Mouse (Mus musculus): ENCODE data around the gene Snrpd3. TPM values are rescaled to one million over a fixed set of nuclear protein-coding genes. Genes with fewer than 3 reads are reported as not detected.
"Not testable (repeated sequence)": the region's sequence is repeated elsewhere in the genome, so short reads cannot be mapped to it uniquely, and the experiment has no call there.

Snrpd3 gene
- polyA plus RNA-seq, 1 experiment from 2014 or later: 203 TPM

- in situ Hi-C loops (cut with MboI; ENCODE audit: low pct_unique_long_range_greater_than_20kb): no loop called here
- no peak for DNase-seq (ENCODE audit: low read depth, low spot score)
- no peaks in the 10 kb centered on the region for H3K27me3 ChIP-seq
- no peak for ATAC-seq
- ChIA-PET CTCF (interaction anchor here (1.7 kb wide), 1 partner anchor 9 kb away, joined by 5 read pairs; no protein-coding TSS in a partner anchor), POLR2A (no interaction called here)
- no peak for TF ChIP-seq CTCF (IDR thresholded peaks at IDR 0.05)
Observed at GRCm38 (mm10) chr10:75565436-75565835, 48.1 kb downstream of the Snrpd3 start.

DNA sequence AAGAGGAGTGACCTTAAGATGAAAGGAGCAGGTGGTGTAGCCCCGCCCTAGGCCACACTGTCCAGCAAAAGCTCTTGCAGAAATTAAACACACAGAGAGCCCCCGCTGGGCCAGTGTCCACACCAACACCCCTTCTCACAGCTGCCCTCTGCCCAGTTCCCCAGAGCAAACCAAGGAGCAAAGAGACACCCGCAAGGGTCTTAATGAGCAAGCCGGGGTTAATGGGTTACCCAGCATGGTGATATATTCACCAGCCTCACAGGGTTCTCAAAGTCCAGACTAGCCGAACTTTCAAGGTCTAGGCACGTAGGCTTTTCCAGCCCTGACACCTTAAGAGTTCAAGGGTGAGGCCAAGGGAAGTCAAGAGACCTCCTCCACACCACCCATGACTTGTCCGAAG lies 48.6 kb downstream of the Snrpd3 start:
- ATAC-seq (no peak), DNase-seq (ENCODE audit: low read depth, low spot score) (no peak)
- POLR2A ChIA-PET: no interaction called here
- TF ChIP-seq CTCF (IDR thresholded peaks at IDR 0.05): no peak
- H3K27me3 ChIP-seq: no peaks in the 10 kb centered on the region
- CTCF ChIA-PET: interaction anchor here (1.7 kb wide), 1 partner anchor 9 kb away, joined by 5 read pairs; no protein-coding TSS in a partner anchor
- in situ Hi-C loops (cut with MboI; ENCODE audit: low pct_unique_long_range_greater_than_20kb): no loop called here

DNA sequence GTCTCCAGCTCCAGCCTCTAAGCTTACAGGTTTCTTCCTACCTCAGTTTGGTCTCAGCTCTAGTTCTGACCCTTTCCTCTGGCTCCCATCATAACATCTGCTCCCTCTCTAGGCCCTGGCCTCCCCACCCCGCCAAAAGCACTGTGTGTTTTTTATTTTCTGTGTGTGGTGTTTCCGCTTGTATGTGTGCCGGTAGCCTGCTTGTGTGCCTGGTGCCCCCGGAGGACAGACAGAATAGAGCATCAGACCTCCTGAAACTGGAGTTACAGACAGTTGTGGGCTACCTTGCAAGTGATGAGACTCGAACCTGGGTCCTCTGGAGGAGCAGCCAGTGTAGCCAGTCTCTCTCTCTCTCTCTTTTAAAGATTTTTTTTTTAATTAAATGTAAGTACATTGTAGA lies 49.0 kb downstream of the Snrpd3 start:
- ChIA-PET CTCF (interaction anchor here (1.7 kb wide), 1 partner anchor 10 kb away, joined by 5 read pairs; no protein-coding TSS in a partner anchor), POLR2A (no interaction called here)
- H3K27me3 ChIP-seq: no peaks in the 10 kb centered on the region
- in situ Hi-C loops (cut with MboI; ENCODE audit: low pct_unique_long_range_greater_than_20kb): no loop called here
- no peak for DNase-seq (ENCODE audit: low read depth, low spot score)
- TF ChIP-seq CTCF (IDR thresholded peaks at IDR 0.05): no peak
- ATAC-seq: no peak

- POLR2A ChIA-PET: interaction anchor here (0.6 kb wide), 1 partner anchor 21 kb away, joined by 3 read pairs; no protein-coding TSS in a partner anchor
- H3K27me3 ChIP-seq; in situ Hi-C loops (cut with MboI; ENCODE audit: low pct_unique_long_range_greater_than_20kb); ATAC-seq; CTCF ChIA-PET; DNase-seq (ENCODE audit: low read depth, low spot score): not testable (repeated sequence)
Observed at GRCm38 (mm10) chr10:75566765-75567164, 49.4 kb downstream of the Snrpd3 start.

- ChIA-PET CTCF (no interaction called here), POLR2A (no interaction called here)
- in situ Hi-C loops (cut with MboI; ENCODE audit: low pct_unique_long_range_greater_than_20kb): no loop called here
- no peak for TF ChIP-seq CTCF (IDR thresholded peaks at IDR 0.05)
- ATAC-seq: no peak
- no peaks in the 10 kb centered on the region for H3K27me3 ChIP-seq
- no peak for DNase-seq (ENCODE audit: low read depth, low spot score)
Observed at GRCm38 (mm10) chr10:75568029-75568428, 50.7 kb downstream of the Snrpd3 start.

DNA sequence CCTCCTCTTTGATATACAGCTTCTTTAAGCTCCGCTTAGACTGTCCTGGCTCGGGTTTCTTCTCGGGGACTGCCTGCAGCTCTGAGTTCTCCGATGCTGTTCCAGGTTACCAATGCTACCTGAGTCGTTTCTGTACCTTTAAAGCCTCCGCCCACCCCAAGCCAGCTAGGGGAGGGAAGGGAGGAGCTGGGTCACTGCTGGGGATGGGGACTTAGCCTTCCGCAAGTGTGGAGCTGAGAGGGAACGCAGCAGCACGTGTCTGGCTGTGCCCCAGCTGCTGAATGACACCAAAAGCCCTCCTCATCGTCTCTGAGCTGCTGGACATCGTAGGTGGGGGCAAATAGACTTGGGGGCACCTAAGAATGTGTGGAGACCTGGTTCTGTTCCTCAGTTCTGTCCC lies 51.1 kb downstream of the Snrpd3 start:
- DNase-seq (ENCODE audit: low read depth, low spot score) (no peak), ATAC-seq (no peak)
- no peaks in the 10 kb centered on the region for H3K27me3 ChIP-seq
- in situ Hi-C loops (cut with MboI; ENCODE audit: low pct_unique_long_range_greater_than_20kb): no loop called here
- POLR2A ChIA-PET: no interaction called here
- CTCF ChIA-PET: no interaction called here
- TF ChIP-seq CTCF (IDR thresholded peaks at IDR 0.05): no peak

DNA sequence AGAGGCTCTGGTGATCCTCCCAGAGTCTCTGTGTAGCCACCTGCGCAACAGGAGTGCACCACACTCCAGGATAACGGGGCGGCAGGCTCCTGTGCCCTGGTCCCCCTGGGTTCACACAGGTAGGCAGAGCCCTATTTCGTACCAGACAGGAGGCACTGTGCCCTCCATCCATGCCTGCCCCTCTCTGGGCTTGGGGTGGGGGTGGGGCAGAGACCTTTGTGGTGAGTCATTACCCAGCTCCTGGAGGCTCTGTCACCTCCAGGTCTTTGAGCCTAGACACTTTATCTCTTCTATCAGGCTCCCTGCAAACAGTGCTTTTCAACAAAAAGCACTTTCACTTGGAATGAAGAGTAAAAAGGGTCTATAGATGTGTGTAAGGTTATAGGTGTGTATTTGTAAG lies 51.5 kb downstream of the Snrpd3 start:
- ATAC-seq (no peak), DNase-seq (ENCODE audit: low read depth, low spot score) (no peak)
- TF ChIP-seq CTCF (IDR thresholded peaks at IDR 0.05): no peak
- CTCF ChIA-PET: no interaction called here
- POLR2A ChIA-PET: no interaction called here
- in situ Hi-C loops (cut with MboI; ENCODE audit: low pct_unique_long_range_greater_than_20kb): no loop called here
- no peaks in the 10 kb centered on the region for H3K27me3 ChIP-seq

GRCm38 (mm10) chr10:75570981-75571657 lies 53.8 kb downstream of the Snrpd3 start:
- in situ Hi-C loops (cut with MboI; ENCODE audit: low pct_unique_long_range_greater_than_20kb): no loop called here
- no peak for TF ChIP-seq CTCF (IDR thresholded peaks at IDR 0.05)
- POLR2A ChIA-PET: no interaction called here
- H3K27me3 ChIP-seq: no peaks in the 10 kb centered on the region
- ATAC-seq (no peak), DNase-seq (ENCODE audit: low read depth, low spot score) (no peak)
- CTCF ChIA-PET: no interaction called here

GRCm38 (mm10) chr10:75571937-75572336 lies 54.6 kb downstream of the Snrpd3 start:
- no peak for TF ChIP-seq CTCF (IDR thresholded peaks at IDR 0.05)
- ATAC-seq (no peak), DNase-seq (ENCODE audit: low read depth, low spot score) (no peak)
- no peaks in the 10 kb centered on the region for H3K27me3 ChIP-seq
- ChIA-PET POLR2A (no interaction called here), CTCF (no interaction called here)
- in situ Hi-C loops (cut with MboI; ENCODE audit: low pct_unique_long_range_greater_than_20kb): no loop called here

GRCm38 (mm10) chr10:75573181-75573580 lies 55.8 kb downstream of the Snrpd3 start:
- no peaks in the 10 kb centered on the region for H3K27me3 ChIP-seq
- CTCF ChIA-PET: no interaction called here
- no peak for ATAC-seq
- in situ Hi-C loops (cut with MboI; ENCODE audit: low pct_unique_long_range_greater_than_20kb): no loop called here
- DNase-seq (ENCODE audit: low read depth, low spot score): no peak
- TF ChIP-seq CTCF (IDR thresholded peaks at IDR 0.05): no peak
- POLR2A ChIA-PET: no interaction called here

- DNase-seq (ENCODE audit: low read depth, low spot score): no peak
- in situ Hi-C loops (cut with MboI; ENCODE audit: low pct_unique_long_range_greater_than_20kb): no loop called here
Observed at GRCm38 (mm10) chr10:75573965-75574364, 56.6 kb downstream of the Snrpd3 start.

DNA sequence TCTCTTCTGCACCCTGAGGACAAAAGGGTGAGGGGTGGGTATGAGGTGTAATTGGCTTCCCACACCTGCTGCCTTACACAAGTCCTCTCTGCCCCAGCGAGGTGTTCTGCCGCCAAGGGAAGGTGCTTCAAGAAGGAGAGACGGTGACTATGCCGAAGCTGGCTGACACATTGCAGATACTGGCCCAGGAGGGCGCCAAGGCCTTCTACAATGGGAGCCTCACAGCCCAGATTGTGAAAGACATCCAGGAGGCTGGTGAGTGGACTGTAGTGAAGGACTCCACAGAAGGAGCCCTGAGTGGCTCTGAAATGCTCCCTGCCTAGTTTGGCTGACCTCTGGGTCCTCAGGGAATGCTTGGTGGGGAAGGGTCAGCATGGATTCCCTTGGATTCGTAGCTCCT lies 61.8 kb downstream of the Snrpd3 start:
- CTCF ChIA-PET: no interaction called here
- no peak for DNase-seq (ENCODE audit: low read depth, low spot score)
- POLR2A ChIA-PET: no interaction called here
- ATAC-seq: no peak
- TF ChIP-seq CTCF (IDR thresholded peaks at IDR 0.05): no peak
- in situ Hi-C loops (cut with MboI; ENCODE audit: low pct_unique_long_range_greater_than_20kb): no loop called here
- peaks cover 13% of the 10 kb centered on the region for H3K27me3 ChIP-seq

More at GRCm38 (mm10) chr10:75573965-75574364, 56.6 kb downstream of the Snrpd3 start:
- no peaks in the 10 kb centered on the region for H3K27me3 ChIP-seq
- no peak for TF ChIP-seq CTCF (IDR thresholded peaks at IDR 0.05)
- ATAC-seq: no peak
- POLR2A ChIA-PET: no interaction called here
- CTCF ChIA-PET: no interaction called here
